Mouse (Mus musculus) ES-Bruce4 (cell line): Measurements from ENCODE around the gene Hist1h3i.

ENCODE experiments used
- CTCF ChIP-seq: IDR thresholded peaks from one replicate; pipeline ENCODE4 v1.8.1; 2011; ENCODE audit warnings: low read depth, low read length
- POLR2A ChIP-seq: IDR thresholded peaks from one replicate; pipeline ENCODE4 v1.8.1; 2011; ENCODE audit warnings: low read length; ENCODE audit not compliant: insufficient read depth

GRCm38 (mm10) chr13:21795584-21795983 is 12.4 kb upstream of the Hist1h3i start:
- TF ChIP-seq CTCF (no peak), POLR2A (no peak)
